Mouse (Mus musculus): ENCODE measurements around the gene Saa4. TPM values are rescaled to one million over a fixed set of nuclear protein-coding genes. Genes with fewer than 3 reads are reported as not detected.
"Not testable (repeated sequence)": the region's sequence is repeated elsewhere in the genome, so short reads cannot be mapped to it uniquely, and the experiment has no call there.

The Saa4 gene
- polyA plus RNA-seq, 1 experiment, result not detected

DNA sequence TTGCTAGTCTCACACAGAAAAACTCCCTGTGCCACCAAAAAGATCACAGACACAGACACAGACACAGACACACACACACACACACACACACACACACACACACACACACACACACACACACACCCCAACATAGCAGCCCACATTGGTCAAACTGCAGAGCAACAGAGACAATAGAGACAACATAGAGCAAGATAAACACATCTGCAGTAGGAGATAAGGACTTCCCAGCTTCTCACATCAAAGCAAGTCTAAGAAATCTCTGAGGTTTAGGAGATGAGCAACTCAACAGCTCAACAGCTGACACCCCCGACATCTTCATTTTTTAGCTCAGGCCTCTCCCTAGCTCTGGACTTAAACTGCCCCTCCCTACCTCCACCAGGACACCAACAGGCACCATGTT, 35.6 kb downstream of the Saa4 start:
- Histone ChIP-seq H3K27ac (ENCODE audit: insufficient read depth, low read depth, low read length) (no peak overlapping the region), H3K4me3 (ENCODE audit: low read depth, low read length) (no peak overlapping the region), H3K36me3 (ENCODE audit: control insufficient read depth, insufficient read depth, low read length) (peaks cover 44% of the 10 kb centered on the region), H3K27me3 (ENCODE audit: control insufficient read depth, insufficient read depth, low read length) (no peaks in the 10 kb centered on the region), H3K4me1 (ENCODE audit: control insufficient read depth, insufficient read depth, insufficient read length, low read length) (no peaks in the 10 kb centered on the region)
- 67% methylated on average over 1 of the region's 1 CpGs for WGBS
- TF ChIP-seq POLR2A (IDR thresholded peaks at IDR 0.05; ENCODE audit: low read depth, low read length) (no peak), CTCF (IDR thresholded peaks at IDR 0.05; ENCODE audit: extremely low read depth, insufficient read length, insufficient replicate concordance, low read depth, low read length) (no peak)

DNA sequence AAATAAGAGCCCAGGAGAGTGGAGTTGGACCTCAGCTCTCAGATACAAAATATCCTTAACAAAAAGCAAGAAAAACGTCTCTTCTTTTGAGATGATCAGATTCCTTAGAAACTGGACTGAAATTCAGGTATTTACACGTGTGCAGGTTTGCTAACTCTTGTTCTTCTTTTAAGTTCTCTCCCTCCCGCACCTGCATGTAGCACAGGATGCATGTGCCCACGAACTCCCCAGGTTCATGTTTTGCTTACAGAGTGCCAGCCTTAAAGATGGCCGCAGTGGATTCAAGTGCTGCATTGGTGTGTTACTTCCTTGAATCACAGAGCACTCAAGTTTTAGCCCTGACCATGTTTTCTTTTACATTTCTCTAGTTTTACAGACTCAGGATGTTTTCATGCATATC, 45.6 kb downstream of the Saa4 start:
- Histone ChIP-seq H3K36me3 (ENCODE audit: control insufficient read depth, insufficient read depth, low read length) (peaks cover 17% of the 10 kb centered on the region), H3K4me1 (ENCODE audit: control insufficient read depth, insufficient read depth, insufficient read length, low read length) (no peaks in the 10 kb centered on the region), H3K27ac (ENCODE audit: insufficient read depth, low read depth, low read length) (no peak overlapping the region), H3K27me3 (ENCODE audit: control insufficient read depth, insufficient read depth, low read length) (no peaks in the 10 kb centered on the region), H3K4me3 (ENCODE audit: low read depth, low read length) (no peak overlapping the region)
- WGBS, result 82% methylated on average over 5 of the region's 5 CpGs
- TF ChIP-seq CTCF (IDR thresholded peaks at IDR 0.05; ENCODE audit: extremely low read depth, insufficient read length, insufficient replicate concordance, low read depth, low read length) (no peak), POLR2A (IDR thresholded peaks at IDR 0.05; ENCODE audit: low read depth, low read length) (no peak)

DNA sequence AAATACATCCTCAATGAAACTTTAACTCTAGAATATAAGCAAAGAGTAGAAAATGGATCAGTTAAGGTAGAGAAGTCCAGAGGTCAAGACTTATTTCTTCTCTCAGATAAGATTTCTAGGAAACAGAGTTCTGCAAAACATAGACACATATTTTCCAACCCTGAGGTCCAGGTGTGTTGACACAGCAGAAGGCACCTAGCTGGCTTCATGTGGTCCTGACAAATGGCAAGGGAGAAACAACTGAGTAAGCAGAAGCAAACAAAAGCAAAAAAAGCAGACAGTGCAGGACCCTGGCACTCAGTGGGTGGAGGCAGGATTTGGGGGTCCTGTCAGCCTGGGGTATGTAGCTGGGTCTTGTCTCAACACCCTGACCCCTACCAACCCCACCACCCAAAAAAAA, 51.7 kb downstream of the Saa4 start:
- no peak for TF ChIP-seq POLR2A (IDR thresholded peaks at IDR 0.05; ENCODE audit: low read depth, low read length)
- H3K4me3 ChIP-seq (ENCODE audit: low read depth, low read length), result no peak overlapping the region
- H3K27ac ChIP-seq (ENCODE audit: insufficient read depth, low read depth, low read length), result no peak overlapping the region
- H3K27me3 ChIP-seq (ENCODE audit: control insufficient read depth, insufficient read depth, low read length), result no peaks in the 10 kb centered on the region
- H3K36me3 ChIP-seq (ENCODE audit: control insufficient read depth, insufficient read depth, low read length), result no peaks in the 10 kb centered on the region
- H3K4me1 ChIP-seq (ENCODE audit: control insufficient read depth, insufficient read depth, insufficient read length, low read length), result no peaks in the 10 kb centered on the region

DNA sequence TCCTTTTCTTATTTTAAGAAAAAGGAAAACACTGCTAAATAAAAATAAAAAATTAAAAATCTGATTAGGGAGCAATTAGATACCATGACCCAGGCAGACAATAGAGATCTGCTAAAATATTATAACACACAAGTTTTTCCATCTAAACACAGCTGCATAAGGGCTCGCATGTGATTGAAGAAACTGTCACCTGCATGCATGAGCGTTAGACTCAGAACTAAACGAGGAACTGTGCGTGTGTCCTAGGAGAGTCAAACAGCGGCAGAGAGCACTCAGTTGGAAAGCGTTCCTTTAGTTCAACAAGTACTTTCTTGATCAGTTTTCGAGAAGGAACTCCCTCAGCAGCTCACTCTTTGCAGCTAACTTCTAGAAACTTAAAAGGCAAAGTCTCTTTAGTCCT, 53.4 kb downstream of the Saa4 start:
- H3K36me3 ChIP-seq (ENCODE audit: control insufficient read depth, insufficient read depth, low read length); H3K4me1 ChIP-seq (ENCODE audit: control insufficient read depth, insufficient read depth, insufficient read length, low read length): not testable (repeated sequence)
- WGBS, result 81% methylated on average over 7 of the region's 7 CpGs

DNA sequence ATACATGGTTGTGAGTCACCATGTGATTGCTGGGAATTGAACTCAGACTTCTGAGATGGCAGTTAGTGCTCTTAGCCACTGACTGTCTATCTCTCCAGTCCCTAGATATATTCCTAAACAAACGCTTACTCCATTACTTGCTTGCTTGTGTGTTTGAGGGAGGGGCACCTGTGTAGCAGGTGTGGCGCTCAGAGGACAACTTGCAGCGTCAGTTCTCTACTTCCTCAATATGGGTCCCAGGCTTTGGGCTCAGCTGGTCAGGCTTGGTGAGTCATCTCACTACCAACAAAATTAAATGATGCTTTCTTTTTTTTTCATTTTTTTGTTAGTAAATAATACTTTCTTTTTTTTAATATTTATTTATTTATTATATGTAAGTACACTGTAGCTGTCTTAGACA, 54.0 kb downstream of the Saa4 start:
- no peaks in the 10 kb centered on the region for H3K4me1 ChIP-seq (ENCODE audit: control insufficient read depth, insufficient read depth, insufficient read length, low read length)

More for the DNA sequence above, 53.4 kb downstream of the Saa4 start:
- H3K27me3 ChIP-seq (ENCODE audit: control insufficient read depth, insufficient read depth, low read length); H3K27ac ChIP-seq (ENCODE audit: insufficient read depth, low read depth, low read length); H3K4me3 ChIP-seq (ENCODE audit: low read depth, low read length): not testable (repeated sequence)

More for the DNA sequence above, 54.0 kb downstream of the Saa4 start:
- no peak for TF ChIP-seq CTCF (IDR thresholded peaks at IDR 0.05; ENCODE audit: extremely low read depth, insufficient read length, insufficient replicate concordance, low read depth, low read length)
- no peak for TF ChIP-seq POLR2A (IDR thresholded peaks at IDR 0.05; ENCODE audit: low read depth, low read length)
- Histone ChIP-seq H3K36me3 (ENCODE audit: control insufficient read depth, insufficient read depth, low read length) (no peaks in the 10 kb centered on the region), H3K27ac (ENCODE audit: insufficient read depth, low read depth, low read length) (no peak overlapping the region), H3K27me3 (ENCODE audit: control insufficient read depth, insufficient read depth, low read length) (no peaks in the 10 kb centered on the region; the same call in 1 of the 2 replicates), H3K4me3 (ENCODE audit: low read depth, low read length) (no peak overlapping the region)
- 36% methylated on average over 3 of the region's 3 CpGs for WGBS

Other genes starting within 250 kb of the Saa4 start
- 6.2 and 7.5 TPM in 2 replicates for gene Sergef, start 92.8 kb downstream of the Saa4 start, polyA plus RNA-seq (2012; rRNA removed)
- 1.6 and 2.2 TPM in 2 replicates for gene Tph1, start 60.1 kb downstream of the Saa4 start, polyA plus RNA-seq (2012; rRNA removed)
- gene Saal1, start 21.9 kb downstream of the Saa4 start, polyA plus RNA-seq (2012; rRNA removed), result 2.1 and 3.5 TPM in 2 replicates
- gene Saa3, start 16.9 kb downstream of the Saa4 start, polyA plus RNA-seq (2012; rRNA removed), result 0.44 and 4.0 TPM in 2 replicates
- gene Saa1, start 10.4 kb upstream of the Saa4 start, polyA plus RNA-seq (2012; rRNA removed), result 0.56 TPM in 1 of 2 replicates, not detected in the other
- gene Saa2, start 19.2 kb upstream of the Saa4 start, polyA plus RNA-seq (2012; rRNA removed), result not detected in 2 replicates
- gene Hps5, start 63.5 kb upstream of the Saa4 start, polyA plus RNA-seq (2012; rRNA removed), result 14.4 and 22.7 TPM in 2 replicates
- gene Gtf2h1, start 63.5 kb upstream of the Saa4 start, polyA plus RNA-seq (2012; rRNA removed), result 3.1 and 5.9 TPM in 2 replicates
- gene Ldha, start 108.9 kb upstream of the Saa4 start, polyA plus RNA-seq (2012; rRNA removed), result 766 and 1,649 TPM in 2 replicates
- not detected in 2 replicates for gene Ldhc, start 128.6 kb upstream of the Saa4 start, polyA plus RNA-seq (2012; rRNA removed)
- 55.5 and 103 TPM in 2 replicates for gene Tsg101, start 187.4 kb upstream of the Saa4 start, polyA plus RNA-seq (2012; rRNA removed)
- gene Uevld, start 225.9 kb upstream of the Saa4 start, polyA plus RNA-seq (2012; rRNA removed), result 0.58 and 0.95 TPM in 2 replicates